Mouse (Mus musculus) lung, embryonic 15.5 days (tissue): ENCODE measurements around the gene Lpin2. TPM values are rescaled to one million over a fixed set of nuclear protein-coding genes. Genes with fewer than 3 reads are reported as not detected.

Experiments used
- ATAC-seq: fragments of 200-750 bp; cut with Nextera tagmentation; 2 replicates; pipeline ENCODE4 v1.8.0; 2017; ENCODE audit warnings: moderate number of reproducible peaks, borderline replicate concordance; ENCODE audit not compliant: low FRiP score, low TSS enrichment; ENCODE audit errors: extremely low read depth
- H3K27ac ChIP-seq: fragments of 300-500 bp; sonication (generic); 2 replicates; pipeline ENCODE4 v1.5.1; 2015; ENCODE audit warnings: moderate library complexity, mild to moderate bottlenecking, inconsistent platforms
- H3K27me3 ChIP-seq: fragments of 300-500 bp; sonication (generic); 2 replicates; pipeline ENCODE4 v1.6.1; 2015; ENCODE audit warnings: inconsistent platforms
- H3K36me3 ChIP-seq: fragments of 300-500 bp; sonication (generic); 2 replicates; pipeline ENCODE4 v1.6.1; 2015; ENCODE audit warnings: inconsistent platforms
- H3K4me1 ChIP-seq: fragments of 300-500 bp; sonication (generic); 2 replicates; pipeline ENCODE4 v1.6.1; 2015; ENCODE audit warnings: inconsistent platforms
- H3K4me2 ChIP-seq: fragments of 300-500 bp; sonication (generic); 2 replicates; pipeline ENCODE4 v1.6.1; 2015; ENCODE audit warnings: inconsistent platforms, mild to moderate bottlenecking, moderate library complexity
- H3K4me3 ChIP-seq: fragments of 300-500 bp; sonication (generic); 2 replicates; pipeline ENCODE4 v1.5.1; 2015; ENCODE audit warnings: mild to moderate bottlenecking, inconsistent platforms
- H3K9ac ChIP-seq: fragments of 300-500 bp; sonication (generic); 2 replicates; pipeline ENCODE4 v1.6.1; 2015; ENCODE audit warnings: inconsistent platforms
- H3K9me3 ChIP-seq: fragments of 300-500 bp; sonication (generic); 2 replicates; pipeline ENCODE4 v1.6.1; 2016; ENCODE audit warnings: inconsistent platforms
- WGBS: fragments of 180-500 bp; shearing (Covaris S2); methylation state at CpG from one replicate; pipeline ENCODE4 v1.1.7; 2015; 5-methylcytosine and 5-hydroxymethylcytosine counted together
- polyA plus RNA-seq: library from polyadenylated mRNA; unstranded; fragments of >200 nt; fragmentation: Nextera tagmentation; extraction: Ambion mirVana; gene quantifications from 2 replicates; pipeline ENCODE4 v1.2.1, GENCODE M21; 2015

The Lpin2 gene
- polyA plus RNA-seq, 1 experiment from 2014 or later: 31.8 TPM

DNA sequence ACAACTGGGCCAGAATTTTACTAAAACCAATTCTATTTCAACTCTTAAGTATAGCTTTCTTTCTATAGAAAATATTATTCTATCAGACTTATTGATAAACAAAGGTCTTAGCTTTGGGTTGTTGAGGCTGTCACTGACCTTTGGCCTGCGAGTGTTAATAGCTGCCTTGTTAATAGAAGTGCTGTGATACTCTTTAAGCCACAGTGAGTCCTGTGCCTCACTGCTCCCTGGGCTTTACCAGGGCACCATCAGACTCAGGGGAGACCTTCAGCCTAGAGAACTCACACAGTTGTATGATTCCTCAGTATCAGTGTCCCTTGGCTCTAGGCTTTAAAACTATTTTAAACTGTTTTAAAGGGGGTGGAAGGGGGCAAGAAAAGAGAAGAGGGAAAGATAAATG, 26.0 kb downstream of the Lpin2 start:
- no peak overlapping the region for H3K9ac ChIP-seq
- no peak overlapping the region for H3K4me3 ChIP-seq
- H3K36me3 ChIP-seq: no peaks in the 10 kb centered on the region
- H3K4me1 ChIP-seq: 0 out of 2 replicates have a peak, but pooled peaks cover 9% of the 10 kb centered on the region
- WGBS: 97% methylated on average over 1 of the region's 1 CpGs
- no peaks in the 10 kb centered on the region for H3K9me3 ChIP-seq
- H3K27ac ChIP-seq: no peak overlapping the region
- H3K27me3 ChIP-seq: no peaks in the 10 kb centered on the region
- H3K4me2 ChIP-seq: no peak overlapping the region
- no peak for ATAC-seq

DNA sequence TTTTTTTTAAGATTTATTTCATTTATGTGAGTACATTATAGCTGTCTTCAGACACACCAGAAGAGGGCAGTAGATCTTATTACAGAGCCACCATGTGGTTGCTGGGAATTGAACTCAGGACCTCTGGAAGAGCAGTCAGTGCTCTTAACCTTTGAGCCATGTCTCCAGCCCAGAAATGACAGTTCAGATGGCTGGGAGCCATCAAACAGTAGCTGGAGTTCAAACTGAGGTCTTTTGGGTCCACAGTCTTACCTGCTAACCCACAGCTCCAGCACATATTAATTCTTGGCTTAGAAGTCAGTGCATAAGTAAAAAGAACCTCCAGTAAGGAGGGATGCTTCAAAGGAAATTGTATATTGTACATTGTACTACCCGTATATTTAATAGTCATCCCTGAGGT, 26.6 kb downstream of the Lpin2 start:
- H3K36me3 ChIP-seq: no peaks in the 10 kb centered on the region
- H3K9me3 ChIP-seq: no peaks in the 10 kb centered on the region
- 87% methylated on average over 1 of the region's 1 CpGs for WGBS
- 0 out of 2 replicates have a peak, but pooled peaks cover 9% of the 10 kb centered on the region for H3K4me1 ChIP-seq
- H3K27me3 ChIP-seq: no peaks in the 10 kb centered on the region
- H3K4me3 ChIP-seq: no peak overlapping the region
- H3K4me2 ChIP-seq: no peak overlapping the region
- no peak overlapping the region for H3K27ac ChIP-seq
- no peak for ATAC-seq
- no peak overlapping the region for H3K9ac ChIP-seq

DNA sequence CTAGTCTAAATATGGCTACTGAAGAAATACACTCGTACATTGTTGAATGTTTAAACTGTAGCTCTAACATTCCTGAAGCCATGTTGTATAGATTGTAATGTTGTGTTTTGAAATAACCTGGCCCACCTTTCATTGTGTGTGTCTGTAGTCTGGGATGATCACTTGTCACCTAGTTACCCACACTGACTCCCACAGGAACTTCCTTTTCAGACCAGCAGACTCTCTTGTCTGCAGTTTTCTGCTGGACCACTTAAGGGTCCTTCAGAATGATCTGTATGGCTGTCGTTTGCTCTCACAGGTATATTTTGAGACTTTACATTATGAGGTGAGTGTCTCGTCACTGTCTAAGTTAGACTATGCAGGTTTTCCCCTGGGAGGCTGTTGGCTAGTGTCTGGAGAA, 27.6 kb downstream of the Lpin2 start:
- ATAC-seq: no peak
- 0 out of 2 replicates have a peak, but pooled peaks cover 6% of the 10 kb centered on the region for H3K4me1 ChIP-seq
- no peak overlapping the region for H3K27ac ChIP-seq
- 57% methylated on average over 3 of the region's 3 CpGs for WGBS
- H3K4me3 ChIP-seq: no peak overlapping the region
- no peaks in the 10 kb centered on the region for H3K9me3 ChIP-seq
- H3K4me2 ChIP-seq: no peak overlapping the region
- H3K27me3 ChIP-seq: no peaks in the 10 kb centered on the region
- no peak overlapping the region for H3K9ac ChIP-seq
- no peaks in the 10 kb centered on the region for H3K36me3 ChIP-seq

DNA sequence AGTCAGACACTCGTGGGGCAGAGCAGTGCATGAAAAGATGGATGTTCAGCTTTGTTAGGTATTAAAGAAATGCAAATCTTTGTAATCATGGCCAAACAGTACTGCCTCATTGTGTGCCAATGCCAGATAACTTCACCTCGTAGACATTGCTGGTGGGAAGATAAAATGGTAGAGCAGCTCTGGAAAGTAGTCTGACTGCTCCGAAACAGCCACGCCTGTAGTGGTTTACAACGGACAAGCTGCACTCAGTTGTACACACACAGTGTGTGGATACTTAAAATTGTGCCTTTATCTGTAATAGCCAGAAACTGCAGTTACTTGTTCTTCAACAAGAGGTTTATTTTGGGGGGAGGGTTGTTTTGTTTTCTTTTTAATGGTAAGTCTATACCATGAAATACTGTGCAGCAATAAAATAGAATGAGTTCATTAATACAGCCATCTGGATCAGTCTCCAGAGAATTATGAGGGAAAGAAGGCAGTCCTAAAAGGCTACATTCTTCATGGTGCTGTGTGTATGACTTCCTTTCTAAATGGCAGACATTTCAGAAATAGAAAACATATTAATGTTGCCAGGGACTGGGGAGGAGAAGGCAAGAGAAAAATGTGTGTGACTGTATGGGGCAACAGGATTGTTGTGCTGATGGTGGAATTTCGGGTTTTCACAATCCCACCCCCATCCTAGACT, 29.7 kb downstream of the Lpin2 start:
- Histone ChIP-seq H3K9ac (no peak overlapping the region), H3K4me2 (no peak overlapping the region), H3K27me3 (no peaks in the 10 kb centered on the region), H3K4me3 (no peak overlapping the region), H3K4me1 (no peaks in the 10 kb centered on the region), H3K27ac (no peak overlapping the region), H3K9me3 (no peaks in the 10 kb centered on the region), H3K36me3 (no peaks in the 10 kb centered on the region)
- WGBS: 69% methylated on average over 6 of the region's 6 CpGs
- ATAC-seq: no peak

DNA sequence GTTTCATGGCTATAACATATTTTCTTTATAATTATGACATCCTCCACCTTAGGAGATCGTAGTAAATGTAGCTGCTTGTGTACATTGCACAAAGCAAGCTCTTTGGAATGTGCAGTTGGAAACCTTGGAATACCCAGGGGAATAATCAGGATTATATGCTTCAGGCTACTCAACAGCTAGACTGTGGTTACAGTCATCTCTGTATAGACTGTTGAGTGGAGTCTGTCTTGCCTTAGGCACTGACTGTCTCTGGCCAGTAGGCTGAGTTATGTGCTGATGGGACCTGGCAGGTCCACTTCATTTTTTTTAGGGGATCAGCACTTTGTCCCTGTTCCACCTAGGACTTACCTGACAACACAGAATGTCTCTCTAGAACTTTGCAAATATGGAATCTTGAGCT, 31.3 kb downstream of the Lpin2 start:
- H3K36me3 ChIP-seq: peaks cover 8% of the 10 kb centered on the region
- no peak overlapping the region for H3K4me3 ChIP-seq
- H3K4me1 ChIP-seq: no peaks in the 10 kb centered on the region
- H3K4me2 ChIP-seq: no peak overlapping the region
- ATAC-seq: no peak
- H3K27me3 ChIP-seq: no peaks in the 10 kb centered on the region
- H3K27ac ChIP-seq: no peak overlapping the region
- no peak overlapping the region for H3K9ac ChIP-seq
- no peaks in the 10 kb centered on the region for H3K9me3 ChIP-seq
- 72% methylated on average over 1 of the region's 1 CpGs for WGBS

DNA sequence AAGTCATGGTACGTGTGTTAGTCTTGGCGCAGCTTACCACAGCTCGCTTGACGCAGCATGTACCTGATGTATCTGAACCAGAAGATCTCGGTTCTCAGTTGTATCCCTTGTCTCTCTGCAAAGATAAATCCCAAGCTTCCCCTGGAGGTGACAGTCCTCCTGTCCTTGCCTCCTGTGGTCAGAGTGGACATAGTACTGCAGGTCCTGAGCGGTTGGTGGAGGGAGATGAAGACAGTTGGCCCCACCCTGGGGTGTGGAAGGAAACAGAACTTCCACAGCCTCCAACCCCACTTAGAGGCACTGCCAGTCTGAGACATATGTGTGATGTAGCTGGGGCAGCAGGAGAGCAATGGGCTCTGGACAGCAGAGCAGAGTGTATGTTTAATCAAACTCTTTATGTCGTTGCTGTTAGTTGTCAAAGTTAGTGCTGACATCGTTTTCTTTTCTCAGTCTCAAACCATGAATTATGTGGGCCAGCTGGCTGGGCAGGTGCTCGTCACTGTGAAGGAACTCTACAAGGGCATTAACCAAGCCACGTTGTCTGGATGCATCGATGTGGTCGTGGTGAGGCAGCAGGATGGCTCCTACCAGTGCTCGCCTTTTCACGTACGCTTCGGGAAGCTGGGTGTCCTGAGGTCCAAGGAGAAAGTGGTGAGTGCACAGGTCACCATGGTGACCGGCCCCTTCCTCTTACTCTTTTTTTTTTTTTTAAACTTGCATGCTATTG, 32.3 kb downstream of the Lpin2 start:
- H3K9me3 ChIP-seq: no peaks in the 10 kb centered on the region
- H3K4me2 ChIP-seq: no peak overlapping the region
- no peak overlapping the region for H3K9ac ChIP-seq
- no peaks in the 10 kb centered on the region for H3K4me1 ChIP-seq
- peaks cover 8% of the 10 kb centered on the region for H3K36me3 ChIP-seq
- no peak for ATAC-seq
- no peaks in the 10 kb centered on the region for H3K27me3 ChIP-seq
- H3K4me3 ChIP-seq: no peak overlapping the region
- no peak overlapping the region for H3K27ac ChIP-seq
- WGBS: 72% methylated on average over 17 of the region's 17 CpGs

DNA sequence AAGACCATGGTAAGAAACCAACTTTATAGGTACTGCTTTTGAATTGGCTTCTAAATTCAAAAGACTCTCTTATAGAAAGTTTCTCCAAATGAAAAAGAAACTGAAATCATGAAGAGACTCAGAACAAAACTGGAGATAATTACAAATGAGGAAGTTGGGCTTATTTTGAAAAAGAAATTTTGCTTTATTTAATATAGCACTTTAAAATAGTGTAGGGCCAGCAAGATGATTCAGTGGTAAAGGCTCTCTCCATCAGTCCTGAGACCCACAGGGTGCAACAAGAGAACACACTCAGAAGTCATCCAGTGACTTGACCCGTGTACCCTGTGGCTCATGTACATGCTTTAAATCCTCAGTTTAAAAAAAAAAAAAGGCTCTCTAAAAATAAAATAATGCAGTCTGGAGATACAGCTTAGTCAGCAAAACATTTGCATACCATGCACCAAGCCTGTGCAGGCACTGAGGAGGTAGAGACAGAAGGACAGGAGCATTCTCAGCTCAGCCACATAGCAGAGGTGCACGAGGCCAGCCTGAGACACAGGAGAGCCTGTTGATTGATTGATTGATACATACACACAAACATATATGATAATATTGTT, 33.0 kb downstream of the Lpin2 start:
- H3K27ac ChIP-seq: no peak overlapping the region
- no peak overlapping the region for H3K9ac ChIP-seq
- peaks cover 8% of the 10 kb centered on the region for H3K36me3 ChIP-seq
- WGBS: 55% methylated on average over 2 of the region's 2 CpGs
- no peaks in the 10 kb centered on the region for H3K9me3 ChIP-seq
- H3K4me3 ChIP-seq: no peak overlapping the region
- no peaks in the 10 kb centered on the region for H3K4me1 ChIP-seq
- no peaks in the 10 kb centered on the region for H3K27me3 ChIP-seq
- H3K4me2 ChIP-seq: no peak overlapping the region
- ATAC-seq: no peak

DNA sequence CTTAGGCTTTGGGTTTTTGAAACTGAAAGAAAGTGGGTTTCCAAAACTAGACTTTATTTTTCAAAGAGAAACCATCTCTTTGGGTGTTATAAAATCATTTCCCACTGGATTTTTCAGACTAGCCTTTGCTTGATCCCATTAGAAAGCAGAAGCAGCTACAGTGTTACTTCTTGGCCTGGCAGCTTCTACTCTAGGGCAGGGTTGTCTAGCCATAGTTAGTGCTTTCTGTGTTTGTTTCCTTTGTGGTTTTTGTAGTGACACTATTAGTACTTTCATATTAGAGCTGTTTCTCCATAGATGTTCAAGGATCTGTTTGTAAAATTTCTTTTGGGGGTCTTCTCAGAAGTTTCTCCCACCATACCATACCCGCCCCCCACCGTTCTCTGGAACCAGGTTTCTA, 33.9 kb downstream of the Lpin2 start:
- Histone ChIP-seq H3K9ac (no peak overlapping the region), H3K4me1 (no peaks in the 10 kb centered on the region), H3K36me3 (peaks cover 8% of the 10 kb centered on the region), H3K4me3 (no peak overlapping the region), H3K9me3 (no peaks in the 10 kb centered on the region), H3K27me3 (no peaks in the 10 kb centered on the region), H3K27ac (no peak overlapping the region), H3K4me2 (no peak overlapping the region)
- no peak for ATAC-seq
- WGBS: 93% methylated on average over 2 of the region's 2 CpGs

DNA sequence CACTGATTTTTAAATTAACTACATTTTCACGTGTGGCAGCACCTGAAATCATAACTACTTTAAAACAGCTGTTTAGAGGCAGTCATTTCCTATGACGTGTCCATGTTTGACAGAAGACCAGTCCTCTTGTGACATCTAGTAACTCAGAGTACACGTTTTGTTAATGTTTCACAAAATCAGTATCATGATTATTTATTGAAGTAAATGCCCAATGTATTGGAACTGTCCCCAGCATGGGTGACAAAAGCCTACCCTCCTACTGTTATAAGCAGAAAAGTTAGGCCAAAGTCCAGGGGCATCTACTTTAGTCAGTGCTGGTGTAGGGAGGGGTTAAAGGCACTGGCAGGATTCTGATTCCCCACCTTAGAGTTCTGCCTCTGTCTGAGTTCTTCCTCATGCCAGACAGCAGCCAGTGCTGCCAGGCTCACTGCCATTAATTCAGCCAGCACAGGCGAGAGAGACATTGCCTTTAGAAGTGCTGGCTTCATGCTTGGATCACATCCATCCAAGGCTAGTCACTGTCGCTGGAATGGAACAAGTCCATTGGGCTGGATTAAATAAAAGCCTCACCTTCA, 34.8 kb downstream of the Lpin2 start:
- no peaks in the 10 kb centered on the region for H3K9me3 ChIP-seq
- no peak overlapping the region for H3K9ac ChIP-seq
- 84% methylated on average over 5 of the region's 5 CpGs for WGBS
- no peak for ATAC-seq
- H3K36me3 ChIP-seq: peaks cover 8% of the 10 kb centered on the region
- H3K4me1 ChIP-seq: no peaks in the 10 kb centered on the region
- no peak overlapping the region for H3K4me3 ChIP-seq
- H3K27ac ChIP-seq: no peak overlapping the region
- H3K27me3 ChIP-seq: no peaks in the 10 kb centered on the region
- no peak overlapping the region for H3K4me2 ChIP-seq

DNA sequence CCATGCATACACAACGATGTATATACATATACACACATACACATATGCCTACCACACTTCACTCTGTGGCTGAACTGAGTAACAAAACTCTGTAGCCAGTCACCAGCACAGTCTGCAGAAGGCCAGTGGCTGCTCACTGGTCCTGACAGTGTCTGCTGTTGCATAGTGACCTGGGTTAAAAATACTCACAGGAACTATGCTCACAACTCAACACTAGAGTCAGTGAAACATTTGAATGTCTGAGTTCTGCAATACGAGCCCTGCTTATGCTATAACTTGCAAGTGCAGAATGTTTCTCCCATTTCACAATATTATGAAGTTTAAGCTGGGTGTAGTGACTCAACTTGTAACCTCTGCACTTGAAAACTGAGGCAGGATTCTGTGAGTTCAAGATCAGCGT, 39.0 kb downstream of the Lpin2 start:
- ATAC-seq: no peak
- Histone ChIP-seq H3K4me1 (no peaks in the 10 kb centered on the region), H3K27me3 (no peaks in the 10 kb centered on the region), H3K4me2 (no peak overlapping the region), H3K4me3 (no peak overlapping the region), H3K9ac (no peak overlapping the region), H3K36me3 (peaks cover 10% of the 10 kb centered on the region), H3K9me3 (no peaks in the 10 kb centered on the region), H3K27ac (no peak overlapping the region)
- WGBS: 85% methylated on average over 3 of the region's 3 CpGs

DNA sequence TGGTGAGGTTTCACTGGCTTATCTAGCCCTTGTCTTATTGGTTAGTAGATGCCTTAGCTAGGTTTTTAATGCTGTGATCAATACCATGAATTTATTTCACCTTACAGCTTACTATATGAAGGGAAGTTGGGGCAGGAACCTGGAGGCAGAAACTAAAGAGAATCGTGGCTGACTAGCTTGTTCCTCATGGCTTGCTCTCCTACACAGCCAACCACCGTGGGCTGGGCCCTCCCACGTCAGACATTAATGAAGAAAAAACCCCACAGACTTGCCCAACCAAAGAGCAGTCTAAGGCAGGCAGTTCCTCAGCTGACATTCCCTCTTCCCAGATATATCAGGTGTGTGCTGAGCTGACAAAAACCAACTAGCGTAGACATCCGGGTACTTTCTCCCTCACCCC, 41.3 kb downstream of the Lpin2 start:
- WGBS: 69% methylated on average over 5 of the region's 5 CpGs

DNA sequence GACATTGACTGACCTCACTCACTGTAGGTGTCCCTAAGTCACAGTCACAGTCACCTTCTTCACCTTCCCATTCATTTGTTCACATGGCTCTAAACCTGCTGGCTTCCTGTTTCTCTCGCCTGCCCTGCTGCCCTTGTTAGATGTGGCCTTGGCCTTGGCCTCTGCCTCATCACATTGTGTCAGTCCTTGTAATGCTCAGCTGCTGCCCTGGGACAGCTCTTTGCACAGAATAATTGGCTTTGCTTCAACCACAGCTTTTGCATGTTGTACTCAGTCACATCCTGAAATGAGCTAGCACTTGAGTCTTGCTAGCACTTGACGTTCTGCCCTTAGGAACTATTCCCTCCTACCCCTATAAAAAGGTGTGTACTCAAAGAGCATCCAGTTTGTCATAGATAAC, 42.2 kb downstream of the Lpin2 start:
- no peak overlapping the region for H3K4me3 ChIP-seq
- WGBS: 46% methylated on average over 2 of the region's 2 CpGs
- no peak overlapping the region for H3K27ac ChIP-seq
- H3K4me1 ChIP-seq: no peaks in the 10 kb centered on the region
- no peaks in the 10 kb centered on the region for H3K9me3 ChIP-seq
- H3K9ac ChIP-seq: no peak overlapping the region
- no peak for ATAC-seq
- no peak overlapping the region for H3K4me2 ChIP-seq
- peaks cover 5% of the 10 kb centered on the region for H3K36me3 ChIP-seq
- H3K27me3 ChIP-seq: no peaks in the 10 kb centered on the region

More for the DNA sequence above, 41.3 kb downstream of the Lpin2 start:
- no peaks in the 10 kb centered on the region for H3K4me1 ChIP-seq
- no peak overlapping the region for H3K4me3 ChIP-seq
- no peak for ATAC-seq
- H3K9ac ChIP-seq: no peak overlapping the region
- H3K4me2 ChIP-seq: no peak overlapping the region
- no peak overlapping the region for H3K27ac ChIP-seq
- H3K9me3 ChIP-seq: no peaks in the 10 kb centered on the region
- no peaks in the 10 kb centered on the region for H3K27me3 ChIP-seq
- H3K36me3 ChIP-seq: peaks cover 2% of the 10 kb centered on the region; the same call in 1 of the 2 replicates
